Mouse (Mus musculus) adrenal gland, postnatal 36 days (tissue): ENCODE measurements around the gene Pitpnc1. TPM values are rescaled to one million over a fixed set of nuclear protein-coding genes. Genes with fewer than 3 reads are reported as not detected.

Experiments
- DNase-seq, 2 experiments: peaks; one replicate each; pipeline ENCODE4 v3.0.0; 2021; ENCODE audit warnings: mixed read lengths in 1 of 2
- total RNA-seq, 2 experiments: library from RNA; stranded (reverse); gene quantifications; 2 replicates each; pipeline ENCODE4 v1.2.3; 2021

The Pitpnc1 gene
- total RNA-seq, 2 experiments from 2014 or later, result 11.1 to 13.0 TPM

DNA sequence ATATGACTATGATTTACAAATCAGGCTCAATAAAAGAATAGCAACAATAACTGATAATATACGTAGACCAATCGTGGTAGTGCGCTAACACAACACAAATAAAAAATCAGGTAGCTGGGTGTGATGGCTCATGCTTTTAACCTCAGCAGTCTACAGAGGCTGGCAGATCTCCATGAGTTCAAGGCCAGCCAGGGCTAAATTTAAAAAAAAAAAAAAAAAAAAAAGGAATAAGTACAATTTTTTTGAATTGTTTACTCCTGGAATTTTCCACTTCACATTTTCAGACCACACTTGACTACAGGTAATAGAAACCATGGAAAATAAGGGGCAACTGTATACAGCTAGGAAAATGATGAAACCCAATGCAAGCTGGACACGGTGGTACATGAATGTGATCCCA is 97.3 kb downstream of the Pitpnc1 start:
- DNase-seq, result no peak

GRCm38 (mm10) chr11:107372688-107373087 is 97.8 kb downstream of the Pitpnc1 start:
- no peak for DNase-seq

DNA sequence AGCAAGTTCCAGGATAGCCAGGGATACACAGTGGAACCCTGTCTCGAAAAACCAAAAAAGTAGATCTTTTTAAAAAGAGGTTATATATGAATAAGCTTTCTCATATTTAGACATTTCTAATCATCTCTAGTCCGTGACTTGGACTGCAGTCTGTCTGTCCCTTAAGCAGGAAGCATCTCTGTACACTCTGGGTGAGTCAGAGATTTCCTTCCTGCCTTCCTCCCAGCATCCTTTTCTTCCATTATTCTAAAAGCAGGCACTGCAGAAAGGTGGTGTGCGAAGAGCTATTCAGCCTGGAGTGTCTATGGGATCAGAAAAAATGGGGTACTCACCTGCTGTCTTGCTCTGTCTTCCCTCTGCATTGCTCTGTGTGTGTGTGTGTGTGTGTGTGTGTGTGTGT is 100.0 kb downstream of the Pitpnc1 start:
- no peak for DNase-seq

DNA sequence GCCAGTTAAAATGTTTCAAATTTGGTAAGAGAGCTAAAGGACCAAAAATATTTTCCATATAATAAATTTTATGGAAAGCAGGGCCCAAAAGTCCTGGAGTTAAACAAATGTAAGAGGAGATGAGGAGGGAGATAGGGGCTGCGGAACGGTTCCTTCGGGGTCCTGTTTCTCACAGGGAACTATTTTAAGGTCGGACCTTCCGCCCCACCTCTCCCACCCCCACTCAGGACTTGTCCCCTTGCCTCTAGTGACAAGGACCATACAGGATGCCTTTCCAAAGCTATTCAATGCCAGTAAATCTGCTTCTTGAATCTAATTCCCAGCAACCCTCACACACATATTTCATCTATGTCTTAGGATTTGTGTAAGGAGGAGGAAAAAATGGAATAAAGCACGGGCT is 100.8 kb downstream of the Pitpnc1 start:
- no peak for DNase-seq

GRCm38 (mm10) chr11:107365938-107366712 is 104.4 kb downstream of the Pitpnc1 start:
- no peak for DNase-seq

DNA sequence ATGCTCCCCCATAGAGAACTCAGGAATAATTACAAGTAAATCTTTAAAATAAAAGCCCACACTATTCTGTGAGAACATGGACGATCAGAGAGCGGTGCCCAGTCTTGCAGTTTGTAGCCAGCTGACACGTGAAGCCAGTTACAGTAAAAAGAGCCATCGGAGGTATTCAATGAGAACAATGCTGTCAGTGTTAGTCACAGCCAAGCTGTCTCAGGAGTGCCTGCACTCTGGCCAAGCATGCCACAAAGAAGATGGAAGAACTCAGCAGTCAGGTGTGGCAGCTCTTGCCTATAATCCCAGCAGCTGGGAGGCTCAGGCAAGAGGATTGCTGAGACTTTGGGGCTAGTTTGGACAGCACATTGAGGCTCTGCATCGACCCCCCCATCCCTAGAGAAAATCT is 111.8 kb downstream of the Pitpnc1 start:
- no peak for DNase-seq

DNA sequence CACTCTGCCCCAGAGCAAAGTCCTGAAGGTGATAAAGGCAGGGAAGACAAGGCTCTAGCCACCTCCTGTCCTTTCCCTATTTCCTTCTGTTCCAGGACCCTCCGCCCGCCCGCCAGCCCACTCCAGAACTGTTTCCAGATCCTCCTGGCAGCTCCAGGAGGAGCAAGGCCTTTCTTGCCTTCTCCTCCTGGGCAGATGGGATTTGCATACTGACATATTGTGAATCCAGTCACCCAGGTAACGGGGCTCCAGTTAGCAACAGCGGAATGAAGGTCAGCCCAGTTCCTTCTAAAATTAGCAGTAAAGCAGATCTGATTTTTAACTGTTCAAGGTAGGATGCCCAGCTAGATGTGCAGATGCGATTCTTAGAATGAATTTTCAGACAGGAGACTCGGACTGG is 114.3 kb downstream of the Pitpnc1 start:
- DNase-seq, result peak in 1 of 2 experiments; percentile 29

GRCm38 (mm10) chr11:107355526-107355925 is 115.0 kb downstream of the Pitpnc1 start:
- DNase-seq, result no peak

DNA sequence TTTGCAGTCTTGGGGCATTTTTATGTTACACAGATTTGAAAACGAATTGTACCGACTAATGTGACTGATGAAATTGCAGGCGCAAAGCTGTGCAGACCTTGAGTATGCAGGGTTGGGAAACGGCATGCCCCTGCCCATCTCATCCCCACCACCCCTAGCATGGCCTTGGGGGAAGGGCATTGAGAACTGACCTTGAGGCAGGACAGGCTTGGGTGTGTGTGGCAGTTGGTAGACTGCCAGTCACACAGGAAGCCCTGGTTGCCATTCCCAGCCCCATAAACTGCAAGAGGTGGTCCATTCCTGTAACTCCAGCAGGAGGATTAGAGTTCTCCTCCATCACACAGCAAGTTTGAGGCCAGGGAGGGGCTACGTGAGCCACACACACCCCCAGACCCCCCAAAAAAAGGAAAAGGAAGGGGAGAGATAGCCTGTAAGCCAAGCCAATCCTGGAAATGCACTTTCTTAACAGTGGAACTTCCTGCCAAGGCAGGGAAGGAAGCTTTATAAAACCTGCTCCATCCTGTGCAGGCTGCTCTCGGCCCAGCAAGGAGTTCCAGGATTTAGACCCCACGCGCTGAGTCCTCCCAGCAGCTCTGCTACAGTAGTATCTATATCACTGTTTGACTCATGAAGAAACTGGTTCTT is 115.9 kb downstream of the Pitpnc1 start:
- peak; percentile 57 to 71 for DNase-seq

- no peak for DNase-seq
These were observed 117.9 kb downstream of the Pitpnc1 start for GRCm38 (mm10) chr11:107352596-107352995.

GRCm38 (mm10) chr11:107349756-107350155 is 120.7 kb downstream of the Pitpnc1 start:
- no peak for DNase-seq

GRCm38 (mm10) chr11:107343031-107343430 is 127.5 kb downstream of the Pitpnc1 start:
- no peak for DNase-seq

DNA sequence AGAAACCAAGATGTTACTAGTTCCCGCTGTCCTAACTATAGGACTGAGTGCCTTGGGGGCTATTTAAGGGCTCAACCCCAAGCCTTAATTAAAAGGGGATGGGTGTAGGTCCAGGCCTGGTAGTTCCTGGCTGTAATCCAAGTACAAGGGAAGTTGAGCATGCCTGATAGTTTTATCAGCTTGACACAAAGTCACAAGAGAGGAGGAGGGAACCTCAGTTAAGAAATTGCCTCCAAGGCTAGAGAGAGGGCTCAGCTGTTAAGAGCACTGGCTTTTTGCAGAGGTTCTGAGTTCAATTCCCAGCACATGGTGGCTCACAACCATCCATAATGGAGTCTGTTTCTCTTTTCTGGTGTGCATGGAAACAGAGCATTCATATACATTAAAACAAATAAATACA is 128.1 kb downstream of the Pitpnc1 start:
- no peak for DNase-seq

DNA sequence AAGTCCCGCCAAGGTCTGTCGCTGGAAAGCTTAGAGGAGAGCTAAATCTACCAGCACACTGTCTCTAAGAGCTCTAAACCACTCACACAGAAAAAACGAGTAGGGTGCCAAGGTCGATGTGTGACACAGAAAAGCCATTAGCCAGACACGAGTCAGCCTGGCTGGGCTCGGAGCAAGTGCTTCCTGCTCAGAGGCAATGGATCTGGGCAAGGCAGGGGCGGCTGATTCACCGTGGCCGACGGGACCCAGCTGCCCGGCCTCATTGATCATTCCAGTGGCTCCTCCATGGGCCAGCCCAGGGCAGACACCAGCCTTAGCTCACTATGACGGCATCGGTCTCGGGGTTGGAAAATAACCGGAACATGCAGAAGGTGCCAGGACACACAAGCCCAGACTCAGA is 129.2 kb downstream of the Pitpnc1 start:
- DNase-seq, result peak; percentile 89 to 92

DNA sequence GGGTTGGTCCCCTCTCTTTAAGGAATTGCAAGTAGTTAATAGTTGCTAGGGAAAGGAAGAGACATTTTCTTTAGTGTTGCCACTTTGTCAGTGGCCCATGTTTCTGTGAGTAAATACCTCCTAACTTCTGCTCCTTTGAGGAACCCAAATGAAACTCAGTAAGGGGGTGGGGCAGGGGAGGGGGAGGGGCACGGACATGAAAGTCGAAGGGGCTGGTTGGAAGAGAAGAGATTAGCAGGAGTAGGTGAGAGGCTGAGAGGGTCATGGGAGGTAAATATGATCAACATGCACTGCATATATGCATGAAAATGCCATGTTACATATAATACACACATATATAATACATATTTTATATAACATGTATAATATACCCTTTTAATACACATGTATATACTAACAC is 129.7 kb downstream of the Pitpnc1 start:
- no peak for DNase-seq

DNA sequence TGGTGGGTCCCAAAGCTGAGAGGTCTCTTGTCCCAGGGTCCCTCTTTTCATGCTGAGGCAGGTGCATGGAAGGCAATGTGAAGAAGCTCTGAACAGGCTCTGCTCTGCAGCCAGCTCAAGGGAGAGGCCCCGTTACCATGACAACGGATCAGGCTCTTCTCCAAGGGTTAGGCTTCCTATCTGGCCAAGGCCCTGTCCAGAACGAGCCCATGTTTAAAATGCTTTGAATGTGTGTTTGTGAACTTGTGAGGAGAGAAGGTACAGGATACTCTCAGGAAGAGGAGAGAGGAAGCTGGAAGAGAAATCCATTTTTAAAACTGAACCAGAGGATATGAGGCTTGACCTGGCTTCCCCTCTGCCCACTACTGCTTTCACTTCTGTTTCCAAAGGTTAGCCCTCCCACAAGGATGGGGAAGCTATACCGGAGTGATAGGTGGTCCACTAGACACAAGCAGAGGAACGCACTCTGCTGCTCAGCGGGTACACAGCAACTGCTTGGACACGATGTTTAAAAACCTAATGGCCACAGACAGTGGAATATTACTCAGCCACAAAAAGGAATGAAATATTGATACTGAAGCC is 131.2 kb downstream of the Pitpnc1 start:
- DNase-seq, result peak; percentile 59 to 73

- DNase-seq, result no peak
These were observed 132.9 kb downstream of the Pitpnc1 start for GRCm38 (mm10) chr11:107337391-107338148.

DNA sequence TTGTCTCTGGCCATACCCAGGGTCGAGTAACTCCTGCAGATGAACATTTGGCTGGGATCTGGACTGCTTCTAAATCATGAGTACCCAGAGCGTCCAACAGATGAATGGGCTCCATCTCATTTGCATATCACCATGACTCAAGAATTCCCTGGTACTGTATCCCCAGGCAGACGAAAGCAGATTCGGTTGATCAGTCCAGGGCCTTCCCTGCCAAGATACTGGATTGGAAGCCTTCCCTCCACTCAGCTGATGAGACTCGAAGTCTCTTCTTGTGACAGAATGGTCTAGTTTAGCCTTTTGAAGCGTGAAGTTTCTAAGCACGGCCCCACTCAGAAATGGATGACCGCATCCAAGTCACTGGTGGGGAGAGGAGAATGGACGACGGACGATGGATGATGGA is 134.7 kb downstream of the Pitpnc1 start:
- DNase-seq, result peak; percentile 14 to 39

DNA sequence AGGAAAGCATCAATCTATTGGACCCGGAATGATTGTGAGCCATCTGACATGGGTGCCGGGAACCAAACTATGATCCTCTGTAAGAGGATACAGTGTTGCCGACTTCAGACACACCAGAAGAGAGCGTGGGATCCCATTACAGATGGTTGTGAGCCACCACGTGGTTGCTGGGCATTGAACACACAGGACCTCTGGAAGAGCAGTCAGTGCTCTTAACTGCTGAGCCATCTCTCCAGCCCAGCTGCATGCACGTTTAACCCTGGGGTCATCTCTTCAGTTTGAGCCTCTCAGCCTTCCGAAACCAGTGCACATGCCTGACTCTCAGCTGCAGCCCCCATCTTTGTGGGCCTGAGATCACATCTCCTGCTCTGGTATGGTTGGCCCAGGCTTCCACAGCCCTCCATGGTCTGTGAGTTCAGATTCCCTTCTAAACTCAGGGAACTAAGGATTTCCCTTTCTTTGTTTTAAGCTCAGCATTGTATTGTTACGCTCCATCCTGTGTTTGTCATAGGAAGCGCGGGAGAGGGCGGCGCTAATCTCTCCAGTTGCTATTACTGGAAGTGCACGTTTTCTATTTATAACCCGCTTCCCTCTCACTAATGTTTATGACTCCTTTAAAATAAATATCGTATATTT is 135.5 kb downstream of the Pitpnc1 start:
- DNase-seq, result peak; percentile 30 to 44

GRCm38 (mm10) chr11:107332905-107333304 is 137.6 kb downstream of the Pitpnc1 start:
- DNase-seq, result no peak

- DNase-seq, result no peak
These were observed 138.2 kb downstream of the Pitpnc1 start for GRCm38 (mm10) chr11:107332332-107332731.

DNA sequence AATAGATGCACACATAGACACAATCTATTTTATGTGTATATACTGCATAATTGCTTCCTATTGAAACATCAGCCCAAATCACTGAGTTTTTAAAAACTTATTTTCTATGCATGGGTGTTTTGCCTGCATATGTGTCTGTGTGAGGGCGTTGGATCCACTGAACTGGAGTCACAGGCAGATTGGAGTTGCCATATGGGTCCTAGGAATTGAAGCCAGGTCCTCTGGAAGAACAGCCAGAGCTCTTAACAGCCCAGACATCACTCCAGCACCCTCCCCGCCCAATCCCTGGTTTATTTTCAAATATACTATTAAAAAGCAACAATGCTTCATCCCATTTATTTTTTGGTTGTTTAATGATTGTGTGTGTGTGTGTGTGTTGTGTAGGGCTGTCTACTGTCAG is 139.1 kb downstream of the Pitpnc1 start:
- no peak for DNase-seq
